Mouse (Mus musculus) C2C12 (cell line): ENCODE measurements around the gene Mrpl49.

Experiments used
- CEBPB ChIP-seq: IDR thresholded peaks from one replicate; pipeline ENCODE4 v1.6.1; 2011; ENCODE audit warnings: low read depth, mild to moderate bottlenecking, control low read depth, moderate library complexity
- CTCF ChIP-seq: IDR thresholded peaks from one replicate; pipeline ENCODE4 v1.5.1; 2011; ENCODE audit not compliant: control insufficient read depth, insufficient read depth, insufficient read length
- FOSL1 ChIP-seq: IDR thresholded peaks from one replicate; pipeline ENCODE4 v1.8.0; 2011; ENCODE audit warnings: mild to moderate bottlenecking, low read length; ENCODE audit not compliant: poor library complexity, insufficient read depth, severe bottlenecking
- MAX ChIP-seq: IDR thresholded peaks from one replicate; pipeline ENCODE4 v1.6.1; 2011; ENCODE audit warnings: mild to moderate bottlenecking, control low read depth
- MYOD1 ChIP-seq: IDR thresholded peaks from one replicate; pipeline ENCODE4 v1.6.1; 2011; ENCODE audit warnings: low read depth; ENCODE audit not compliant: control insufficient read depth, insufficient read length
- MYOG ChIP-seq: IDR thresholded peaks from one replicate; pipeline ENCODE4 v1.6.1; 2011; ENCODE audit not compliant: control insufficient read depth, insufficient read length; ENCODE audit errors: extremely low read depth
- USF1 ChIP-seq: IDR thresholded peaks from one replicate; pipeline ENCODE4 v1.6.1; 2011; ENCODE audit warnings: low read depth, mild to moderate bottlenecking, control low read depth, moderate library complexity

GRCm38 (mm10) chr19:6068951-6069350, 11.4 kb upstream of the Mrpl49 start:
- TF ChIP-seq CTCF = no peak
- TF ChIP-seq FOSL1 = no peak
- TF ChIP-seq CEBPB = no peak
- TF ChIP-seq MAX = no peak
- TF ChIP-seq USF1 = no peak
- no peak for TF ChIP-seq MYOD1
- no peak for TF ChIP-seq MYOG
